Mouse (Mus musculus): ENCODE measurements around the gene Treh.

GRCm38 (mm10) chr9:44721877-44722186, 48.8 kb downstream of the Treh start:
- TF ChIP-seq CTCF (IDR thresholded peaks at IDR 0.05; ENCODE audit: extremely low read depth, insufficient read length, insufficient replicate concordance, low read depth, low read length) (no peak), POLR2A (IDR thresholded peaks at IDR 0.05; ENCODE audit: low read depth, low read length) (no peak)

Measured in small intestine, adult 2 months (tissue).